ENCODE assay signal across 17 mouse cellular contexts in genomic region chr2:167818799-167819198, GRCm38 (mm10).
A peak's percentile ranks its signal among the peaks of the same experiment; 100 is the strongest.
DNase-seq lines count a peak whose midpoint lies in the region; ATAC-seq lines count a peak whose summit lies in the region.
"Had no signal": no experiment of that assay in that cellular context is flagged by ENCODE, and none has a peak within 500 bp of the region (broad histone marks: within the 10 kb centered on the region; RNA-seq: fewer than 3 reads in every experiment).

No protein-coding gene starts in this region.

- no peak; the same call in 1 of the 2 replicates for ATAC-seq in kidney, embryonic 14.5 days (ENCODE audit: low FRiP score, low TSS enrichment)
- ATAC-seq in embryonic facial prominence, embryonic 14.5 days (ENCODE audit: low read depth), result no peak
- no peak for ATAC-seq in megakaryocyte-erythroid progenitor cell, adult 5-6 weeks (replicated peaks; ENCODE audit: low FRiP score, low TSS enrichment, poor library complexity, severe bottlenecking)
- ATAC-seq: forebrain, embryonic 16.5 days had no signal

- no peak overlapping the region for H3K4me3 ChIP-seq in kidney, embryonic 14.5 days (ENCODE audit: low read length)
- no peak overlapping the region for H3K4me3 ChIP-seq in embryonic facial prominence, embryonic 14.5 days (ENCODE audit: low read depth, low read length)
- H3K4me3 ChIP-seq: hindbrain, embryonic 15.5 days; limb, embryonic 12.5 days; neural tube, embryonic 13.5 days had no signal

- H3K9ac ChIP-seq in kidney, embryonic 14.5 days (ENCODE audit: low read depth, low read length), result 0 out of 2 replicates have a peak overlapping the region, but pooled peaks have one; percentile 8
- H3K9ac ChIP-seq in embryonic facial prominence, embryonic 14.5 days (ENCODE audit: low read depth, low read length), result 0 out of 2 replicates have a peak overlapping the region, but pooled peaks have one; percentile 9
- H3K9ac ChIP-seq: hindbrain, embryonic 15.5 days; limb, embryonic 12.5 days; neural tube, embryonic 13.5 days had no signal

- no peak for DNase-seq in kidney, adult 18-20 months
- no peak for DNase-seq in embryonic facial prominence, embryonic 14.5 days (ENCODE audit: low spot score)
- DNase-seq in heart, postnatal 4 days, result peak; percentile 56
- peak; percentile 76 for DNase-seq in lung, postnatal 10 days
- DNase-seq in urinary bladder, postnatal 10 days (ENCODE audit: low spot score), result no peak
- DNase-seq in layer of hippocampus, adult 8-10 months (ENCODE audit: low spot score in 2 of 2), result no peak
- DNase-seq: adrenal gland, postnatal 36 days; layer of hippocampus, adult 9-11 months; thymus, postnatal 14 days had no signal

- H3K27me3 ChIP-seq in kidney, embryonic 14.5 days (ENCODE audit: control insufficient read depth, insufficient read depth, low read length), result no peaks in the 10 kb centered on the region
- H3K27me3 ChIP-seq in embryonic facial prominence, embryonic 14.5 days (replicated peaks; ENCODE audit: control insufficient read depth, insufficient read depth, low read length), result no peaks in the 10 kb centered on the region
- H3K27me3 ChIP-seq: hindbrain, embryonic 15.5 days; limb, embryonic 12.5 days; neural tube, embryonic 13.5 days had no signal

- H3K9me3 ChIP-seq in kidney, embryonic 14.5 days (ENCODE audit: control insufficient read depth, low read length), result no peaks in the 10 kb centered on the region
- H3K9me3 ChIP-seq in embryonic facial prominence, embryonic 14.5 days (ENCODE audit: control insufficient read depth, low read length), result no peaks in the 10 kb centered on the region
- H3K9me3 ChIP-seq: G1E; hindbrain, embryonic 15.5 days; limb, embryonic 12.5 days; neural tube, embryonic 13.5 days had no signal

- peaks cover 7% of the 10 kb centered on the region; the same call in 1 of the 2 replicates for H3K4me1 ChIP-seq in kidney, embryonic 14.5 days (ENCODE audit: control insufficient read depth, insufficient read depth, low read length)
- H3K4me1 ChIP-seq in embryonic facial prominence, embryonic 14.5 days (ENCODE audit: control insufficient read depth, insufficient read depth, low read length), result no peaks in the 10 kb centered on the region

- H3K36me3 ChIP-seq in kidney, embryonic 14.5 days (ENCODE audit: control insufficient read depth, insufficient read depth, low read length), result no peaks in the 10 kb centered on the region
- H3K36me3 ChIP-seq in embryonic facial prominence, embryonic 14.5 days (ENCODE audit: control insufficient read depth, insufficient read depth, low read length), result no peaks in the 10 kb centered on the region
- H3K36me3 ChIP-seq: G1E; hindbrain, embryonic 15.5 days; limb, embryonic 12.5 days; neural tube, embryonic 13.5 days had no signal

- H3K4me2 ChIP-seq in kidney, embryonic 14.5 days (replicated peaks; ENCODE audit: low read depth, low read length), result no peak overlapping the region
- no peak overlapping the region for H3K4me2 ChIP-seq in embryonic facial prominence, embryonic 14.5 days (ENCODE audit: low read depth, low read length)
- H3K4me2 ChIP-seq: hindbrain, embryonic 15.5 days; limb, embryonic 12.5 days; neural tube, embryonic 13.5 days had no signal

- peak overlapping the region; percentile 67 for H3K27ac ChIP-seq in kidney, embryonic 14.5 days (ENCODE audit: low read depth, low read length)
- no peak overlapping the region for H3K27ac ChIP-seq in embryonic facial prominence, embryonic 14.5 days (replicated peaks; ENCODE audit: low read depth, low read length)
- H3K27ac ChIP-seq: hindbrain, embryonic 15.5 days; limb, embryonic 12.5 days; macrophage; neural tube, embryonic 13.5 days had no signal

- 41% methylated on average over 10 of the region's 10 CpGs for WGBS in kidney, embryonic 14.5 days
- WGBS in embryonic facial prominence, embryonic 14.5 days, result 67% methylated on average over 7 of the region's 10 CpGs

Comparison
In these comparisons a context has a peak if more than half of its experiments do, and no peak if none do; other contexts are left out.
1. DNase-seq: peak in heart, postnatal 4 days (single experiment) and lung, postnatal 10 days (single experiment); none in kidney, adult 18-20 months (single experiment), embryonic facial prominence, embryonic 14.5 days (single experiment), urinary bladder, postnatal 10 days (single experiment) and layer of hippocampus, adult 8-10 months (0 of 2).